Mouse (Mus musculus) ES-Bruce4 (cell line): ENCODE data around the gene Rheb.
"Not testable (repeated sequence)": the region's sequence is repeated elsewhere in the genome, so short reads cannot be mapped to it uniquely, and the experiment has no call there.

Experiments used
- CTCF ChIP-seq: IDR thresholded peaks from one replicate; pipeline ENCODE4 v1.8.1; 2011; ENCODE audit warnings: low read depth, low read length
- EP300 ChIP-seq: IDR thresholded peaks from 2 replicates; pipeline ENCODE4 v1.6.1; 2011; ENCODE audit warnings: low read depth, low read length; ENCODE audit not compliant: insufficient read depth
- POLR2A ChIP-seq: IDR thresholded peaks from one replicate; pipeline ENCODE4 v1.8.1; 2011; ENCODE audit warnings: low read length; ENCODE audit not compliant: insufficient read depth

GRCm38 (mm10) chr5:24774549-24774948 lies 67.9 kb downstream of the Rheb start:
- not testable (repeated sequence) for TF ChIP-seq POLR2A, EP300, CTCF
